Mouse (Mus musculus): ENCODE measurements around the gene Xrcc2.

Gene Xrcc2

DNA sequence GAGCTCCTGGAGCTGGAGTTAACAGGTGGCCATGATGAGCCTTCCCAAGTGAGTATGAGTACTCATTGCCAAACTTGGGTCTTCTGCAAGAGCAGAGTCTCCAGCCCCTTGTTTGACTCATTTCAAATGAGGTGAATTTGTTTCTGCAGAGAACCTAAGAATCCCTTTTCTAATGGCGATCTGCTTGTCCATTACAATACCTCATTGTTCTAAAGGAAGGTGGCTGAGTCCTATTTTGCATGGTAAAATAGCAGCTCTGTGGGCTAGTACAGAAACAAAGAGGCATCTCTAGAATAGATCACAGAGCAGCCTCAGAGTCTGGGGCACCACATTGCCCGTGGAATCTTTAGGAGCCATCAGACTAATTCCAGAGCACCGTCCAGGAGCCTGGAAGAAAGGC is 34.6 kb downstream of the Xrcc2 start:
- DNase-seq (ENCODE audit: low read depth, low spot score): no peak

DNA sequence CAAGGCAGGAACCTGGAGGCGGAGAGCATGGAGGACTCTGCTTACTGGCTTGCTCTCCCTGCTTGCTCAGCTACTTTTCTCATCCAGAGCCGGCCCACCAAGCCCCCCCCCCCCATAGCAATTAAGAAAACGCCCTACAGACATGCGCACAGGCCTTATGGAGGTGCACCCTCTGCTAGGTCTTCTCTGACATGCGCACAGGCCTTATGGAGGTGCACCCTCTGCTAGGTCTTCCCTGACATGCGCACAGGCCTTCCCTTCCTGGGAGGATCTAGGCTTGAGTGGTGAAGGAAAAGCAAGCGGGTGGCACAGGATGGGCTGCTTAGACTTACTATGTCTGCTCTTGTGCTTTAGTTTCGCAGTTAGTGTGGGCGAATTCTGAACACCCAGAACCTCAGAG is 37.3 kb downstream of the Xrcc2 start:
- no peak for DNase-seq (ENCODE audit: low read depth, low spot score)

DNA sequence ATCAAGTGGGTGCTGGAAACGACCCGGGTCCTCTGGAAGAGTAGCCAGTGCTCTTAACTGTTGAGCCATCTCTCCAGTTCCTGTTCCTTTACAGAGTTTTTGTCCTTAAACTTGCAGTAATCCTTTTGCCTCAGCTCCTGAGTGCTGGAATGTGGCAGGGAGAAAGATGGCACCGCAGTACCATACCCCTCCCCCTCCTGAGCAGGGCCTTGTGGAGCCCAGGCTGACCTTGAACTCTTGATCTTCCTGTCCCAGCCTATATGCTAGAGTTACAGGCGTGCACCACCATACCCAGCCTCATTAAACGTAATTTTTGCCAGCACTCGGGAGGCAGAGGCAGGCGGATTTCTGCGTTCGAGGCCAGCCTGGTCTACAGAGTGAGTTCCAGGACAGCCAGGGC is 38.9 kb downstream of the Xrcc2 start:
- DNase-seq (ENCODE audit: low read depth, low spot score): no peak

DNA sequence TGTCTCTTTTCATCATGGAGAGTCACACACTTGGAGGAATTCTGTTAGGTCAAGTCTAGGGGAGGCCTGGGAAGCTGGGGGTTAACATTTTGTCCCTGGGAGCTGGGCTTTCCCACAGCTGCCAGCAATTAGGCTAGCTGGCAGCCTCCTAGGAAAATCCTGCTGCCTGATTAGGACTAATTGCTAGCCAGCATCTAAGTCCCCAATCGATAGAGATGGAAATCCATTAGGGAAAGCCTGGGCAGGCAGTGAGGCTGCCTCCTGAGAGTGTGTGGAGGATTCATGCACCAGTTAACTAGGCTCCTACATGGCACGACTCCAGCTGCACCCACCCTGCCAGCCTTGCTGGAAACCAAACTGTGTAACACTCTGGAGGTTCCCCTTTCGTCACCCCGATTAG is 39.5 kb downstream of the Xrcc2 start:
- no peak for DNase-seq (ENCODE audit: low read depth, low spot score)

DNA sequence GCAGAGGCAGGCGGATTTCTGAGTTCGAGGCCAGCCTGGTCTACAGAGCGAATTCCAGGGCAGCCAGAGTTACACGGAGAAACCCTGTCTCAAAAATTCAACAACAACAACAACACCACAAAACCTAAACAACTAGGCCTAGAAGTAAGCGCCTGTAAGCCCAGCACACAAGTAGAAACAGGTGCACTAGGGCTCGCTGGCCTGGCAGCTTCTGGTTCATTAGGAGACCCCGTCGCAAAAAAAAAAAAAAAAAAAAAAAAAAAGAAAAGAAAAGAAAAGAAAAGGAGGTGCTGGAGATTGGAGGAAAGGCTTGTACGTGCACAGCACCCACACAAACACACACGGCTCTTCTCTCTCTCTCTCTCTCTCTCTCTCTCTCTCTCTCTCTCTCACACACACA is 40.1 kb downstream of the Xrcc2 start:
- DNase-seq (ENCODE audit: low read depth, low spot score): no peak

DNA sequence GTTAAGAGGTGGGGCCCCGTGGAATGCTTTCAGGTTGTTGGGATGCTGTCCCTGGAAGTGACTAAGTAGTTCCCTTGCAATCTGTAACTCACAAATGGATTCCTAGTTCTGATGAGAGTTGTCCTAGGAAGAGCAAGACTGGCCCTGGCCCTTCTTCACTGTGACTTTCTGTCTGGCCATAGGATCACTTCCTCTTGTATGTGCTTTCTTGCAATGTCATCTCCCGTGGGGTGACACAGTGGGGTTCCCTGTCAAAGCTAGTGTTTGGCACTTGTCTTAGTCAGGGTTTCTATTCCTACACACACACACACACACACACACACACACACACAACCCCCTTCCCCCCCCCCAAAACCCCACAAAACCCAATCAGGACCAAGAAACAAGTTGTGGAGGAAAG is 42.5 kb downstream of the Xrcc2 start:
- DNase-seq (ENCODE audit: low read depth, low spot score): no peak

DNA sequence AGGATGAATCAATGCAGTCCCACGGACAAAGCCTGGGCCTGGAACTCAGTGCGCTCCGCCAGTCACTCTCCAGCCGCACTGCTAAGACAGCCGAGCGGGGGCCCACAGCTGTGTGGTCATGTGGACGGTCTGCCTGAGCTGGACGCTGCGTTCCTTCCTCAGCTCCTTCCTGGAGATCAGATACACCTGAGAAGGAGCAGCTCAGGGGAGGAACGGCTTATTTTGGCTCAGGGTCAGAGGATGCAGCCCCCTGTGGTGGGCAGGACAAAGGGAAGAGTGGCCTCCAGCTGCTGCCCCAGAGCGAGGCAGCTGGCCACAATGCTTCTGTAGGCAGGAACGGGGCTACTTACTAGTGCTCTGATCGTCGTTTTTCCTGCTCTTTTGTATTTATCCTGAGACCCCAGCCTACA is 51.0 kb downstream of the Xrcc2 start:
- DNase-seq (ENCODE audit: low read depth, low spot score): no peak

DNA sequence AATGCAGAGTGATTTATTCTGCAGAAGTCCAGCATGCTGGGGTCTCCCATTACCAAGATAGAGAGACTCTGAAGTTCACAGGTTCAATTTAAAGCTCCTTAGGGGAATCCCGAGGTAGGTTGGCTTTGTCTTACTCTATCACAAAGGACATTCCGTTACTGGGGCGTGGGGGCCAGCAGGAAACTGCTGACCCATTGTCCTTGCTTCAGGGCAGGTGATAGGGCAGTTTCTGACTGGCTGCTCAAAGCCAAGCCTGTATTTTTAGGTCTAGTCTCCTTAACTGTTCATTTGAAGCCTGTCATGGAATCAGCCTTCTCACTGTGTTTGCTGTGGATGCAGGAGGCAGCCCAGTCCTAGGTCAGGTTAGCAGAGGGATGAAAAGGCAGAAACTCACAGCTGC is 52.2 kb downstream of the Xrcc2 start:
- DNase-seq (ENCODE audit: low read depth, low spot score): no peak

DNA sequence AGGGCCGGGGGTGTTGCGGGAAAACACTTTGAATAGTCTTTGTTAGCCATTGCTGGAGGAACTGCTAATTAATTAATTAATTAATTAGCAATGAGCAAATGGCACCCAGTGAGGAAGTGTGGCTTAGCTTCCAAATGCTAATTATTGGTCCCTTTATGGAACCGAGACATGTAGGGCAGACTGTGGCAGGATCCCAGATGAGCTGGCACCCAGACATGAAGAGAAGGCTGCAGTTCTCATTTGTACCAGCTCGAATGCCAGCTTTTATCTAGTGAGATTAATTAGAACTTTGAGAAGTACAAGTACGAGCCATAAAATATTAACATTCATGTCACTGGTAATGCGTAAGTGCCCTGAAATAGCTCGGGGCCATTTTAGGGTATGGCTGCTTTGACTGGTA is 53.2 kb downstream of the Xrcc2 start:
- no peak for DNase-seq (ENCODE audit: low read depth, low spot score)

DNA sequence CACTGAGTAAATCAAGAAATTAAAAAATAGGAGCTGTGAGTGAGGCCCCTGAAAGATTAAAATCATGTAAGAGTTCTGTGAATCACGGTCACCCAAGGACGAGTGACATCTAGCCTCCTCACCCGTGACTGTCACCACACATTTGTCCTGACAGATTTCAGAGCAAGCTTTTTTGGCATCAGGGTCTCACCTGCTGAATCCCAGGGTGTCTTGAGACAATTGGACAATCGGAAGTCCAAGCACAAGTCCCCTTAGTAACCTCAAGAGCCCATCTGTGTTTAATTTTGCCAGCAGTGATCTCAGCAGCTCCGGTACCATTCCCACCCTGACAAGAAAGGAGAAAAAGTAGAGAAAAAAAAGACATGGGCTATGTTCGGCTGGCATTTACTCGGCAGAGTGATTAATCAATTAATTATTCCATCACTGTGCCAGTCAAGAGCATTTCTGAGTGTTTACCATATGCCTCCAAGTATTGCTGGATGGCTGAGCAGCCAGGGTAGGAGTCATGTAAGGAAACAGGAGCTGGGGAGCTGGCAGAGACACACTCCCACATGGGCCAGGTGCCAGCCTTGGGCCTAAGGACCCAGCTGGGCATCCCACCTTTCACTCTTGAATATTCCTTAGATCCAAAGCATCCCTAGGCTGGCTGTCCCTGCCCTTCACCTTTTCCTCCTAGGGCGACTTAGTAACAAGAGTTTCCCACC is 59.8 kb downstream of the Xrcc2 start:
- no peak for DNase-seq (ENCODE audit: low read depth, low spot score)

DNA sequence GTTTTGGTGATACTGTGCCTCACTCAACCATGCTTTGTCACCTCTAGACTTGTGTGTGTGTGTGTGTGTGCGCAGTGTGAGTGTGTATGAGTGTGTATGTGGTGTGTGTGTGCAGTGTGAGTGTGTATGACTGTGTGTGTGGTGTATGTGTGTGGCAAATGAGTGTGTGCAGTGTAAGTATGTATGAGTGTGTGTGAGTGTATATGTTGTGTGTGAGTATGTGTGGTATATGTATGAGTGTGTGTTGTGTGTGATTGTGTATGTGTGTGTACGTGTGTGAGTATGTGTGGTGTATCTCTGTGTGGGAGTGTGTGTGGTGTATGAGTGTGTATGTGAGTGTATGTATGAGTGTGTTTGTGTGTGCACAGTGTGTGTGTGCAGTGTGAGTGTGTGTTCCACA is 61.1 kb downstream of the Xrcc2 start:
- DNase-seq (ENCODE audit: low read depth, low spot score): no peak

DNA sequence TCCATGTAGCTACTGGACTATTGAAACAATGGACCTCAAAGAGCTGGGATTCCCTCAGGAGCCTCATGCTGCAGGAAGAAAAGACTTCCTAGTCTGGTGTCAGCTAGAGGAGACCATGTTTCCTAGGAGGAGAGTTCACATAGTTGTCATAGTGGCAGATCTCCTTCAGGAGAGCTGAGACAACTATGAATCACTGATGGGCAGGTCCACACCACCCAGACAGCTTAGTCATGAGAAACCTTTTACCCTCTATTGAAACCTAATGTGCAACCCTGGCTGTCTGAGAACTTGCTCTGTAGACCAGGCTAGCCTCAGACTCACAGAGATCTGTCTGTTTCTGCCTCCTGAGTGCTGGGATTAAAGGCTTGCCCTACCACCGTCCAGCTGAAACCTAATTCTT is 62.9 kb downstream of the Xrcc2 start:
- no peak for DNase-seq (ENCODE audit: low read depth, low spot score)
